Mouse (Mus musculus) stomach, embryonic 15.5 days (tissue): ENCODE data around the gene Gm38431. TPM values are rescaled to one million over a fixed set of nuclear protein-coding genes. Genes with fewer than 3 reads are reported as not detected.
A peak's percentile ranks its signal among the peaks of the same experiment; 100 is the strongest.

Experiments used
- ATAC-seq: fragments of 200-750 bp; cut with Nextera tagmentation; 2 replicates; pipeline ENCODE4 v1.8.0; 2017; ENCODE audit warnings: low read depth, moderate number of reproducible peaks, moderate TSS enrichment; ENCODE audit not compliant: insufficient read depth, low FRiP score
- H3K27ac ChIP-seq: fragments of 300-500 bp; sonication (generic); 2 replicates; pipeline ENCODE4 v1.5.1; 2015; ENCODE audit warnings: mild to moderate bottlenecking, inconsistent platforms
- H3K27me3 ChIP-seq: fragments of 300-500 bp; sonication (generic); replicated peaks from 2 replicates; pipeline ENCODE4 v1.6.1; 2015; ENCODE audit warnings: inconsistent platforms
- H3K36me3 ChIP-seq: fragments of 300-500 bp; sonication (generic); 2 replicates; pipeline ENCODE4 v1.6.1; 2015; ENCODE audit warnings: inconsistent platforms
- H3K4me1 ChIP-seq: fragments of 300-500 bp; sonication (generic); 2 replicates; pipeline ENCODE4 v1.6.1; 2015; ENCODE audit warnings: inconsistent platforms
- H3K4me2 ChIP-seq: fragments of 300-500 bp; sonication (generic); 2 replicates; pipeline ENCODE4 v1.6.1; 2015; ENCODE audit warnings: mild to moderate bottlenecking, inconsistent platforms
- H3K4me3 ChIP-seq: fragments of 300-500 bp; sonication (generic); replicated peaks from 2 replicates; pipeline ENCODE4 v1.5.1; 2015; ENCODE audit warnings: inconsistent platforms
- H3K9ac ChIP-seq: fragments of 300-500 bp; sonication (generic); 2 replicates; pipeline ENCODE4 v1.6.1; 2015; ENCODE audit warnings: inconsistent platforms
- H3K9me3 ChIP-seq: fragments of 300-500 bp; sonication (generic); 2 replicates; pipeline ENCODE4 v1.6.1; 2016; ENCODE audit warnings: inconsistent platforms
- WGBS: fragments of 180-500 bp; shearing (Covaris S2); methylation state at CpG from one replicate; pipeline ENCODE4 v1.1.7; 2015; 5-methylcytosine and 5-hydroxymethylcytosine counted together
- polyA plus RNA-seq: library from polyadenylated mRNA; unstranded; fragments of >200 nt; fragmentation: Nextera tagmentation; extraction: Ambion mirVana; gene quantifications from 2 replicates; pipeline ENCODE4 v1.2.1, GENCODE M21; 2015

Gm38431 gene
- polyA plus RNA-seq, 1 experiment from 2014 or later: 1.7 TPM

DNA sequence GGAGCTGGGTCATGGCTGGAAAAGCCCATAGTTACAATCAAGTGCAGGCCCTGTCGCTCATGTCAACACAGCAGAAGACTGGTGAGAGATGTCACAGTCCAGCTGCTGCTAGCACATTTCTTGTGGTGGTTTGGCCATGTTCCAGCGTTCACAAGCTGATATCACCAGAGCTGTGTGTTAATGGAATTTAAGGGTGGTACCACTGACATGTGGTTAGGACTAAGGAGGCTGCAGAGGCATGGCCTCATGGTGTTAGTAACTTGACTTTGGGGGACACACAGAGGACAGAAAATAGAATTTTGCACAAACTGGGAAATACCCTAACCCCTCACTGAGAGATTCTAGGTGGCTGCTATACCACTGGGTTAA lies 34.4 kb upstream of the Gm38431 start:
- H3K9me3 ChIP-seq: no peaks in the 10 kb centered on the region
- no peak overlapping the region for H3K9ac ChIP-seq
- H3K36me3 ChIP-seq: peaks cover 18% of the 10 kb centered on the region; the same call in 1 of the 2 replicates
- peaks cover 3% of the 10 kb centered on the region; the same call in 1 of the 2 replicates for H3K4me1 ChIP-seq
- H3K27me3 ChIP-seq: no peaks in the 10 kb centered on the region
- H3K4me3 ChIP-seq: no peak overlapping the region
- no peak overlapping the region for H3K27ac ChIP-seq
- H3K4me2 ChIP-seq: no peak overlapping the region
- ATAC-seq: no peak
- 77% methylated on average over 2 of the region's 2 CpGs for WGBS

DNA sequence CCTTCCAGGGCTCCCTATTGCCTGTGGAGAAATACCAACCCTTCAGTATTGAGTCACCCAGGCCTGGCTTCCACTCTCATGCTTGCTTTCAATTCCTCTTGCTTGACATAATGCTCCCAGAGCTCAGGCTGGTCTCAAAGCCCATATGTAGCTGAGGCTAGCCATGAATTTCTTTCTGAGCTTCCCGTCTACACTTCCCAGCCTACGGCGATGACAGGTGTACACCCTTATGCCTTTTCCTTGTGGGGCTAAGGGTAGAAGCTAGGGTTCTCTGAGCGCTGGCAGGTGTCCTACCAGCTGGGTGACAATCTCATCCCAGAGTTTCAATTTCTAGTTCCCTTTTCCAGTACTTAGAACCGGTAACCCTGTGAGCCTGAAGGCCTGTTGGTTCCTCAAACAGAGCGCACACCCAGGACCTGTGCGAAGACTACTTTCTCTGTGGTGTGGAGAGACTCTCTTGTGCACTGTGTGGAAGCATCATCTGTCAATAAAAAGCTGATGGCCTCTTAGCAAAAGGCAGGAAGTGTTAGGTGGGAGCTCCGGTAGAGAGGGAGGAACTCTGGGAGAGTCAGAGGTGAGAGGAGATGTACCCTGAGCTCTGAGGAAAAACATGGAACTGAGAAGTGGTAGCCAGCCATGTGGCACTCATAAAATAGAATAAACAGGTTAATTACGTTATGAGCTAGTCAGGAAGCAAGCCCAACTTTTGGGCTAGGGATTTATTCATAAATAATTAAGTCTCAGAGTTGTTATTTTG lies 33.9 kb upstream of the Gm38431 start:
- Histone ChIP-seq H3K4me1 (peaks cover 3% of the 10 kb centered on the region; the same call in 1 of the 2 replicates), H3K9ac (no peak overlapping the region), H3K27me3 (no peaks in the 10 kb centered on the region), H3K36me3 (peaks cover 18% of the 10 kb centered on the region; the same call in 1 of the 2 replicates), H3K27ac (no peak overlapping the region), H3K4me2 (no peak overlapping the region), H3K9me3 (no peaks in the 10 kb centered on the region), H3K4me3 (no peak overlapping the region)
- WGBS: 85% methylated on average over 9 of the region's 9 CpGs
- ATAC-seq: no peak

DNA sequence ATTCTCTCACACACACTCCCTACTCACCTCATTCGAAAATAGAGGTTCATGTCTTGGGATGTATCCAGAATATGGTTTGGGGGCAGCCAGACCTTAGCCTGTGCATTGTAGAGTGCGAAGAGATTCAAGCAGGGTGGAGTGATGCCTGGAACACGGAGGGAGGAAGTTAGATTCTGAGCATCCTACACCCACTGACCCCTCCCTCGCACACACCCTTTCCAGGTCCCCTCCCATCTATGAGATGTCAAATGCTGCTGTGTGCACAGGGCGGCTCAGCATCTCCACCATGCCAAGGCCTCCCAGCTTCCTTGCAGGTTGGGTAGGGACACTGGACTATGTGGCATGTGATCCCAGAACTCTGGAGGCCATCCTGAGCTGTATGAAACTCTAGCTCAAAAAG lies 33.0 kb upstream of the Gm38431 start:
- Histone ChIP-seq H3K27ac (no peak overlapping the region), H3K4me2 (no peak overlapping the region), H3K36me3 (peaks cover 25% of the 10 kb centered on the region), H3K27me3 (no peaks in the 10 kb centered on the region), H3K9ac (no peak overlapping the region), H3K9me3 (no peaks in the 10 kb centered on the region), H3K4me3 (no peak overlapping the region), H3K4me1 (no peaks in the 10 kb centered on the region)
- no peak; the same call in 1 of the 2 replicates for ATAC-seq
- WGBS: 76% methylated on average over 5 of the region's 5 CpGs

DNA sequence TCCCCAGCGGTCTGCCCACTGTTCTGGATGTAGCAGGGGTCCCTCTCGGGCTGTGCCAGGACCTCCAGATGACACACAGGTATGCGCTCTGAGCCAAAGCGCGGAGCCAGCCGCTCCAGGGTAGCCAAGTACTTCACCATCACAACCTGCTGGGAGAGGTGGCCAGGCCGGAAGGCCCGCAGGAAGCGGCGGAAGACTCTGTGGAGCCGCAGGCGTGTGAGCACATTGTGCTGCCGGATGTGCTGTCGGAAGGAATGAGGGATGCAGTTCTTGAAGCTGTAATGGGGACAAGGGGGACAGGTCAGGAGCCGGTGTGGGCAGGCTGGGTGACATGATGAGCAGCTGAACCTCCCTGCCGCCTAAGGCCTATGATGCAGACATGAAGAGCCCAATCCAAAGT lies 29.7 kb upstream of the Gm38431 start:
- Histone ChIP-seq H3K27me3 (no peaks in the 10 kb centered on the region), H3K36me3 (peaks cover 17% of the 10 kb centered on the region), H3K27ac (no peak overlapping the region), H3K4me3 (no peak overlapping the region), H3K9me3 (no peaks in the 10 kb centered on the region), H3K4me1 (no peaks in the 10 kb centered on the region), H3K9ac (no peak overlapping the region), H3K4me2 (no peak overlapping the region)
- WGBS: 88% methylated on average over 16 of the region's 16 CpGs
- no peak for ATAC-seq

- H3K9ac ChIP-seq: no peak overlapping the region
- no peak overlapping the region for H3K4me2 ChIP-seq
- no peak overlapping the region for H3K27ac ChIP-seq
- no peak for ATAC-seq
- H3K36me3 ChIP-seq: peaks cover 8% of the 10 kb centered on the region; the same call in 1 of the 2 replicates
- H3K9me3 ChIP-seq: no peaks in the 10 kb centered on the region
- 68% methylated on average over 6 of the region's 6 CpGs for WGBS
- no peaks in the 10 kb centered on the region for H3K4me1 ChIP-seq
- no peaks in the 10 kb centered on the region for H3K27me3 ChIP-seq
- no peak overlapping the region for H3K4me3 ChIP-seq
These were observed 25.3 kb upstream of the Gm38431 start for GRCm38 (mm10) chr9:21117073-21117472.

DNA sequence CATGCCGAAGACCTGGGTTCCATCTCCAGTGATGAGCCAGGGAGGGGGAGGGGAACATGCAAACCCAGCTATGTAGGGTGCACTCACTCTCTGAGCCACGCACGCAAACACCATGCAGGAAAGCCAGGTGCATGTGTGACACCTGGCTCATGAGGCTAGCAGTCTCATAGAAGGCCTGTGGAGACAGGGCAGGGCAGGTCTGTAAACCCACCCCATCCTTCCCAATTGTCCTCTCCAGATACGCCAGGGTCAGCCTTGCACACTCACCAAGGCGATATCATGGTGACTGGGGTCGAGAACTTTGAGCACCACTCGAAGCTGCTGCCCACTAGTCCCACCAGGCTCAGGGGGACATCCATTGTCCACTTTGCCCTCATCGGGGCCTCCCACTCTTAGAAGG lies 23.3 kb upstream of the Gm38431 start:
- no peak overlapping the region for H3K4me2 ChIP-seq
- H3K9me3 ChIP-seq: no peaks in the 10 kb centered on the region
- no peaks in the 10 kb centered on the region for H3K27me3 ChIP-seq
- no peaks in the 10 kb centered on the region for H3K4me1 ChIP-seq
- H3K9ac ChIP-seq: no peak overlapping the region
- no peak for ATAC-seq
- WGBS: 82% methylated on average over 8 of the region's 8 CpGs
- H3K36me3 ChIP-seq: peaks cover 4% of the 10 kb centered on the region; the same call in 1 of the 2 replicates
- no peak overlapping the region for H3K4me3 ChIP-seq
- H3K27ac ChIP-seq: no peak overlapping the region

DNA sequence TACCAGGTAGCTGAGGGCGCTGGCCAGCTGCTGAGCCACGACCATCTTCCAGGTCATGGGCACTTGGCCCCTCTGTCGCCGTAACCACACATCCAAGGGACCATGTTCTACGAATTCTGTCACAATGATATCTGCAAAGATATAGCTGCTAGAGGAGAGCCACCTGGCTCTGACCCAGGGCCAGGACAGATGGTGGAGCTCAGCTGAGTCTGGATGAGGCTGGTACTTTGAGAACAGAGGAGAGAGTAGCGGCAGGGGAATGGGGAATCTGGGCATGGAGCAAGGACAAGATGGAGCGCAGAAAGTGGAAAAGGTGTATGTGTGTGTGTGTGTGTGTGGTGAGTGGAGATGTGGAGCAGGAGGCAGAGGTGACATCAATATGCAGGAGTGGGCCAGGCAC lies 22.4 kb upstream of the Gm38431 start:
- WGBS: 86% methylated on average over 7 of the region's 7 CpGs
- H3K4me2 ChIP-seq: no peak overlapping the region
- no peak overlapping the region for H3K9ac ChIP-seq
- no peaks in the 10 kb centered on the region for H3K9me3 ChIP-seq
- no peaks in the 10 kb centered on the region for H3K27me3 ChIP-seq
- no peak for ATAC-seq
- H3K27ac ChIP-seq: no peak overlapping the region
- no peaks in the 10 kb centered on the region for H3K4me1 ChIP-seq
- H3K36me3 ChIP-seq: no peaks in the 10 kb centered on the region
- H3K4me3 ChIP-seq: no peak overlapping the region

- Histone ChIP-seq H3K36me3 (no peaks in the 10 kb centered on the region), H3K27me3 (no peaks in the 10 kb centered on the region), H3K27ac (no peak overlapping the region), H3K4me2 (no peak overlapping the region), H3K9ac (no peak overlapping the region), H3K4me1 (no peaks in the 10 kb centered on the region), H3K9me3 (no peaks in the 10 kb centered on the region), H3K4me3 (no peak overlapping the region)
- no peak for ATAC-seq
- 89% methylated on average over 6 of the region's 6 CpGs for WGBS
These were observed 22.0 kb upstream of the Gm38431 start for GRCm38 (mm10) chr9:21113751-21114150.

- H3K9me3 ChIP-seq: no peaks in the 10 kb centered on the region
- no peak overlapping the region for H3K9ac ChIP-seq
- 45% methylated on average over 23 of the region's 23 CpGs for WGBS
- no peak overlapping the region for H3K4me2 ChIP-seq
- H3K27ac ChIP-seq: no peak overlapping the region
- 0 out of 2 replicates have a peak, but pooled peaks have one; percentile 20 for ATAC-seq
- H3K4me3 ChIP-seq: no peak overlapping the region
- H3K4me1 ChIP-seq: no peaks in the 10 kb centered on the region
- no peaks in the 10 kb centered on the region for H3K36me3 ChIP-seq
- no peaks in the 10 kb centered on the region for H3K27me3 ChIP-seq
These were observed 15.9 kb upstream of the Gm38431 start for GRCm38 (mm10) chr9:21107607-21108237.

- peak; percentile 59; the same call in 1 of the 2 replicates for ATAC-seq
- H3K27ac ChIP-seq: no peak overlapping the region
- no peaks in the 10 kb centered on the region for H3K27me3 ChIP-seq
- H3K4me1 ChIP-seq: no peaks in the 10 kb centered on the region
- H3K9me3 ChIP-seq: no peaks in the 10 kb centered on the region
- WGBS: 77% methylated on average over 5 of the region's 5 CpGs
- H3K9ac ChIP-seq: no peak overlapping the region
- H3K36me3 ChIP-seq: no peaks in the 10 kb centered on the region
- H3K4me3 ChIP-seq: no peak overlapping the region
- no peak overlapping the region for H3K4me2 ChIP-seq
These were observed 14.2 kb upstream of the Gm38431 start for GRCm38 (mm10) chr9:21105760-21106564.

- no peak overlapping the region for H3K4me2 ChIP-seq
- WGBS: 85% methylated on average over 6 of the region's 6 CpGs
- no peaks in the 10 kb centered on the region for H3K27me3 ChIP-seq
- H3K4me3 ChIP-seq: no peak overlapping the region
- no peak overlapping the region for H3K27ac ChIP-seq
- no peaks in the 10 kb centered on the region for H3K9me3 ChIP-seq
- H3K36me3 ChIP-seq: no peaks in the 10 kb centered on the region
- H3K9ac ChIP-seq: no peak overlapping the region
- no peak for ATAC-seq
- H3K4me1 ChIP-seq: no peaks in the 10 kb centered on the region
These were observed 13.0 kb upstream of the Gm38431 start for GRCm38 (mm10) chr9:21104814-21105213.

DNA sequence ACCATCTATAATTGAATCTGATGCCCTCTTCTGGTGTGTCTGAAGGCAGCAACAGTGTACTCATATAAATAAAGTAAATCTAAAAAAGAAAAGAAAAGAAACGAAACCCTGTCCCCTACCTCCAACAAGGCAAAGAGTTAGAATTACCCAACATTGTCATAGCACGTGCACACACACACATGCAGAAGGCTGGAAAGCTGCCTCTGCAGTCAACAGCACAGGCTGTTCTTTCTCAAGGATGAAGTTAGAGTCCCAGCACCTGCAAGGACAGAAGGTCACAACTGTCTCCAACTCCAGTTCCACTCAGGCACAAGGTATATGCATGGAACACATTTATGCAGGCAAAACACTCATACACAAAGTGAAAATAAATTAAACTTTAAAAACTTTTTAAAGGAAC lies 10.3 kb upstream of the Gm38431 start:
- Histone ChIP-seq H3K4me1 (no peaks in the 10 kb centered on the region), H3K9ac (no peak overlapping the region), H3K36me3 (no peaks in the 10 kb centered on the region), H3K27ac (no peak overlapping the region), H3K4me2 (no peak overlapping the region), H3K27me3 (no peaks in the 10 kb centered on the region), H3K9me3 (no peaks in the 10 kb centered on the region), H3K4me3 (no peak overlapping the region)
- WGBS: 94% methylated on average over 2 of the region's 2 CpGs
- ATAC-seq: no peak
